Mouse (Mus musculus): ENCODE measurements around the gene Nap1l4. TPM values are rescaled to one million over a fixed set of nuclear protein-coding genes. Genes with fewer than 3 reads are reported as not detected.

Gene Nap1l4
- total RNA-seq, 1 experiment = 123 TPM

- TF ChIP-seq ZNF384 (IDR thresholded peaks at IDR 0.05; ENCODE audit: low read depth, low read length) (no peak), HCFC1 (IDR thresholded peaks at IDR 0.05; ENCODE audit: borderline replicate concordance, insufficient read depth, low read length) (no peak), MAFK (IDR thresholded peaks at IDR 0.05; ENCODE audit: insufficient read depth, low read depth, low read length) (no peak), ZC3H11A (IDR thresholded peaks at IDR 0.05; ENCODE audit: borderline replicate concordance, low read depth, low read length) (no peak)
- no peak within 1 kb of the TSS for H3K9ac ChIP-seq (ENCODE audit: insufficient read depth, low read depth, low read length, poor library complexity, severe bottlenecking)
- H3K27ac ChIP-seq (ENCODE audit: insufficient read depth, low read depth, low read length, poor library complexity, severe bottlenecking) = no peak within 1 kb of the TSS; the same call in 1 of the 2 replicates
- in situ Hi-C loops (cut with MboI; ENCODE audit: low sequenced_read_pairs in 2 of 2, unreplicated experiment in 2 of 2) = no loop called here
- peak within 1 kb of the TSS; percentile 25 to 55; a peak in 3 of 4 replicates for H3K4me3 ChIP-seq (ENCODE audit: insufficient read depth in 1 of 2, low read depth in 1 of 2, low read length in 2 of 2, poor library complexity in 1 of 2, severe bottlenecking in 1 of 2)
- H3K9me3 ChIP-seq (ENCODE audit: control insufficient read depth, insufficient read depth, low read depth, low read length) = no peaks in the 10 kb centered on the region
- peaks cover 0 to 14% of the 10 kb centered on the region in 2 experiments; a peak in 1 of 4 replicates for H3K4me1 ChIP-seq (ENCODE audit: control insufficient read depth in 2 of 2, insufficient read depth in 2 of 2, low read length in 2 of 2, poor library complexity in 1 of 2)
- H3K36me3 ChIP-seq (ENCODE audit: control insufficient read depth, insufficient read depth, low read length, poor library complexity, severe bottlenecking) = no peaks in the 10 kb centered on the region
- DNase-seq (ENCODE audit: low read depth, low spot score) = no peak
These were observed 75.4 kb downstream of the Nap1l4 start, which contains the start of gene Slc22a18 for GRCm38 (mm10) chr7:143473347-143474101. Gene Slc22a18, plus strand, starts transcription at chr7:143473736.

GRCm38 (mm10) chr7:143469946-143470345 lies 79.0 kb downstream of the Nap1l4 start:
- no peak for DNase-seq (ENCODE audit: low read depth, low spot score)
- Histone ChIP-seq H3K9ac (ENCODE audit: insufficient read depth, low read depth, low read length, poor library complexity, severe bottlenecking) (no peak overlapping the region), H3K4me1 (ENCODE audit: control insufficient read depth in 2 of 2, insufficient read depth in 2 of 2, low read length in 2 of 2, poor library complexity in 1 of 2) (peaks cover 0 to 21% of the 10 kb centered on the region in 2 experiments; a peak in 1 of 4 replicates), H3K4me3 (ENCODE audit: insufficient read depth in 1 of 2, low read depth in 1 of 2, low read length in 2 of 2, poor library complexity in 1 of 2, severe bottlenecking in 1 of 2) (no peak overlapping the region), H3K9me3 (ENCODE audit: control insufficient read depth, insufficient read depth, low read depth, low read length) (no peaks in the 10 kb centered on the region), H3K36me3 (ENCODE audit: control insufficient read depth, insufficient read depth, low read length, poor library complexity, severe bottlenecking) (no peaks in the 10 kb centered on the region), H3K27ac (ENCODE audit: insufficient read depth, low read depth, low read length, poor library complexity, severe bottlenecking) (no peak overlapping the region)
- in situ Hi-C loops (cut with MboI; ENCODE audit: low sequenced_read_pairs in 2 of 2, unreplicated experiment in 2 of 2) = loop anchor here (5.0 kb wide), 2 partner anchors 313 to 318 kb away; no protein-coding TSS in a partner anchor
- TF ChIP-seq ZC3H11A (IDR thresholded peaks at IDR 0.05; ENCODE audit: borderline replicate concordance, low read depth, low read length) = peak; percentile 70
- no peak for TF ChIP-seq MAFK (IDR thresholded peaks at IDR 0.05; ENCODE audit: insufficient read depth, low read depth, low read length)
- no peak for TF ChIP-seq CHD2 (IDR thresholded peaks at IDR 0.05; ENCODE audit: low read depth, low read length)
- no peak for TF ChIP-seq HCFC1 (IDR thresholded peaks at IDR 0.05; ENCODE audit: borderline replicate concordance, insufficient read depth, low read length)
- no peak for TF ChIP-seq ZNF384 (IDR thresholded peaks at IDR 0.05; ENCODE audit: low read depth, low read length)

GRCm38 (mm10) chr7:143467714-143468113 lies 81.2 kb downstream of the Nap1l4 start:
- DNase-seq (ENCODE audit: low read depth, low spot score) = no peak
- Histone ChIP-seq H3K9me3 (ENCODE audit: control insufficient read depth, insufficient read depth, low read depth, low read length) (no peaks in the 10 kb centered on the region), H3K9ac (ENCODE audit: insufficient read depth, low read depth, low read length, poor library complexity, severe bottlenecking) (no peak overlapping the region), H3K27ac (ENCODE audit: insufficient read depth, low read depth, low read length, poor library complexity, severe bottlenecking) (no peak overlapping the region), H3K4me1 (ENCODE audit: control insufficient read depth in 2 of 2, insufficient read depth in 2 of 2, low read length in 2 of 2, poor library complexity in 1 of 2) (peaks cover 0 to 14% of the 10 kb centered on the region in 2 experiments; a peak in 2 of 4 replicates), H3K4me3 (ENCODE audit: insufficient read depth in 1 of 2, low read depth in 1 of 2, low read length in 2 of 2, poor library complexity in 1 of 2, severe bottlenecking in 1 of 2) (no peak overlapping the region), H3K36me3 (ENCODE audit: control insufficient read depth, insufficient read depth, low read length, poor library complexity, severe bottlenecking) (no peaks in the 10 kb centered on the region)
- in situ Hi-C loops (cut with MboI; ENCODE audit: low sequenced_read_pairs in 2 of 2, unreplicated experiment in 2 of 2) = loop anchor here (5.0 kb wide), 2 partner anchors 310 to 315 kb away; no protein-coding TSS in a partner anchor
- TF ChIP-seq MAFK (IDR thresholded peaks at IDR 0.05; ENCODE audit: insufficient read depth, low read depth, low read length) (no peak), CHD2 (IDR thresholded peaks at IDR 0.05; ENCODE audit: low read depth, low read length) (no peak), HCFC1 (IDR thresholded peaks at IDR 0.05; ENCODE audit: borderline replicate concordance, insufficient read depth, low read length) (no peak), ZNF384 (IDR thresholded peaks at IDR 0.05; ENCODE audit: low read depth, low read length) (no peak), ZC3H11A (IDR thresholded peaks at IDR 0.05; ENCODE audit: borderline replicate concordance, low read depth, low read length) (no peak)

- H3K9me3 ChIP-seq (ENCODE audit: control insufficient read depth, insufficient read depth, low read depth, low read length) = no peaks in the 10 kb centered on the region
- DNase-seq (ENCODE audit: low read depth, low spot score) = no peak
- H3K4me3 ChIP-seq (ENCODE audit: insufficient read depth in 1 of 2, low read depth in 1 of 2, low read length in 2 of 2, poor library complexity in 1 of 2, severe bottlenecking in 1 of 2) = no peak overlapping the region
- no peak overlapping the region for H3K27ac ChIP-seq (ENCODE audit: insufficient read depth, low read depth, low read length, poor library complexity, severe bottlenecking)
- no peaks in the 10 kb centered on the region for H3K36me3 ChIP-seq (ENCODE audit: control insufficient read depth, insufficient read depth, low read length, poor library complexity, severe bottlenecking)
- H3K4me1 ChIP-seq (ENCODE audit: control insufficient read depth in 2 of 2, insufficient read depth in 2 of 2, low read length in 2 of 2, poor library complexity in 1 of 2) = peaks cover 0 to 19% of the 10 kb centered on the region in 2 experiments; a peak in 2 of 4 replicates
- in situ Hi-C loops (cut with MboI; ENCODE audit: low sequenced_read_pairs in 2 of 2, unreplicated experiment in 2 of 2) = loop anchor here (5.0 kb wide), 2 partner anchors 309 to 314 kb away; no protein-coding TSS in a partner anchor
- no peak overlapping the region for H3K9ac ChIP-seq (ENCODE audit: insufficient read depth, low read depth, low read length, poor library complexity, severe bottlenecking)
- TF ChIP-seq CHD2 (IDR thresholded peaks at IDR 0.05; ENCODE audit: low read depth, low read length) (no peak), ZC3H11A (IDR thresholded peaks at IDR 0.05; ENCODE audit: borderline replicate concordance, low read depth, low read length) (peak; percentile 90)
These were observed 82.7 kb downstream of the Nap1l4 start for GRCm38 (mm10) chr7:143466099-143466677.
